Mouse (Mus musculus) embryonic fibroblast, embryonic 13.5 days (primary cell): ENCODE measurements around the gene Fhit.

Source experiments
- CTCF ChIP-seq: IDR thresholded peaks from 2 replicates; pipeline ENCODE4 v1.5.1; 2011; ENCODE audit warnings: mild to moderate bottlenecking, control low read depth, low read length, moderate library complexity, borderline replicate concordance; ENCODE audit not compliant: insufficient read depth
- POLR2A ChIP-seq: IDR thresholded peaks from 2 replicates; pipeline ENCODE4 v1.6.1; 2011; ENCODE audit warnings: low read depth, mild to moderate bottlenecking, control low read depth, low read length, moderate library complexity

DNA sequence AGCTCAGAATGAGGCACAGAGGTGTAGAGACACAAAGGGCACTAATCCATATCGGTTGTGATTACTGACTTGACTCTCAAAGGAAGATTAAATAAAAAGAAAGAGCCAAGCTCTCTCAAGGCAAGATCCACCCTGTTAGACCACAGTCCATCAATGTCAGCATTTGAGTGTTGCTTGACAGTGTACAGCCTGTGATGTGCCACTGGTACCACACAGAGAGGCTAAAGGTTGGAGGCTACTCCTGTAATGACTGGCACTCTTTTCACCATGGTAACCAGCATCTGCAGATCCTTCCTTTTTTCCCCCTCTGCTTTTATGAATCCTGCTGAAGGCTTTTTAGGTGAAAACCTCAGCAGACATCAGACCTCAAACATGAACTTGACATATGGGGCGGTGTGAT, 1138.5 kb downstream of the Fhit start:
- no peak for TF ChIP-seq CTCF
- TF ChIP-seq POLR2A, result no peak
